Mouse (Mus musculus) midbrain, postnatal 0 days (tissue): ENCODE results near the gene Xpnpep1. TPM values are rescaled to one million over a fixed set of nuclear protein-coding genes. Genes with fewer than 3 reads are reported as not detected.

Experiments
- ATAC-seq: fragments of 200-750 bp; cut with Nextera tagmentation; 2 replicates; pipeline ENCODE4 v1.8.0; 2017; ENCODE audit warnings: moderate number of reproducible peaks, mild to moderate bottlenecking, moderate TSS enrichment, moderate library complexity; ENCODE audit not compliant: low FRiP score
- DNase-seq: peaks from one replicate; pipeline ENCODE4 v3.0.0-alpha.2; 2015; ENCODE audit warnings: low spot score
- H3K27ac ChIP-seq: fragments of 300-500 bp; sonication (generic); 2 replicates; pipeline ENCODE4 v1.5.1; 2014; ENCODE audit warnings: low read depth, mild to moderate bottlenecking, low read length, mixed read lengths
- H3K27me3 ChIP-seq: fragments of 300-500 bp; sonication (generic); 2 replicates; pipeline ENCODE4 v1.6.1; 2014; ENCODE audit warnings: low read length, control low read depth, mixed read lengths; ENCODE audit not compliant: insufficient read depth
- H3K36me3 ChIP-seq: fragments of 300-500 bp; sonication (generic); 2 replicates; pipeline ENCODE4 v1.6.1; 2014; ENCODE audit warnings: low read length, control low read depth, mixed read lengths; ENCODE audit not compliant: insufficient read depth
- H3K4me1 ChIP-seq: fragments of 300-500 bp; sonication (generic); 2 replicates; pipeline ENCODE4 v1.6.1; 2014; ENCODE audit warnings: mild to moderate bottlenecking, control low read depth, antibody characterized with exemption, low read length, mixed read lengths; ENCODE audit not compliant: insufficient read depth
- H3K4me2 ChIP-seq: fragments of 300-500 bp; sonication (generic); 2 replicates; pipeline ENCODE4 v1.6.1; 2014; ENCODE audit warnings: low read depth, mild to moderate bottlenecking, low read length, mixed read lengths; ENCODE audit not compliant: poor library complexity, severe bottlenecking
- H3K4me3 ChIP-seq: fragments of 300-500 bp; sonication (generic); 2 replicates; pipeline ENCODE4 v1.5.1; 2014; ENCODE audit warnings: low read depth, mild to moderate bottlenecking, low read length, moderate library complexity
- H3K9ac ChIP-seq: fragments of 300-500 bp; sonication (generic); replicated peaks from 2 replicates; pipeline ENCODE4 v1.6.1; 2014; ENCODE audit warnings: mild to moderate bottlenecking, low read length, moderate library complexity, mixed read lengths; ENCODE audit not compliant: poor library complexity, severe bottlenecking
- H3K9me3 ChIP-seq: fragments of 300-500 bp; sonication (generic); 2 replicates; pipeline ENCODE4 v1.6.1; 2016; ENCODE audit warnings: low read length, control low read depth
- CTCF ChIP-seq: IDR thresholded peaks from 2 replicates; pipeline ENCODE4 v1.5.1; 2016; ENCODE audit warnings: antibody characterized with exemption, mild to moderate bottlenecking
- WGBS: fragments of 180-500 bp; shearing (Covaris S2); extraction: QIAGEN DNeasy Blood & Tissue Kit; methylation state at CpG from one replicate; pipeline ENCODE4 v1.1.7; 2014; 5-methylcytosine and 5-hydroxymethylcytosine counted together
- polyA plus RNA-seq: library from polyadenylated mRNA; unstranded; fragments of >200 nt; fragmentation: Nextera tagmentation; extraction: Ambion mirVana; gene quantifications from 2 replicates; pipeline ENCODE4 v1.2.1, GENCODE M21; 2015
- total RNA-seq: library from RNA; depleted of rRNA; stranded (reverse); fragments of >200 nt; gene quantifications from 2 replicates; pipeline ENCODE4 v1.2.3, GENCODE M21; 2014

The Xpnpep1 gene
- total and polyA plus RNA-seq, 2 experiments from 2014 or later, result 91.0 to 110 TPM

DNA sequence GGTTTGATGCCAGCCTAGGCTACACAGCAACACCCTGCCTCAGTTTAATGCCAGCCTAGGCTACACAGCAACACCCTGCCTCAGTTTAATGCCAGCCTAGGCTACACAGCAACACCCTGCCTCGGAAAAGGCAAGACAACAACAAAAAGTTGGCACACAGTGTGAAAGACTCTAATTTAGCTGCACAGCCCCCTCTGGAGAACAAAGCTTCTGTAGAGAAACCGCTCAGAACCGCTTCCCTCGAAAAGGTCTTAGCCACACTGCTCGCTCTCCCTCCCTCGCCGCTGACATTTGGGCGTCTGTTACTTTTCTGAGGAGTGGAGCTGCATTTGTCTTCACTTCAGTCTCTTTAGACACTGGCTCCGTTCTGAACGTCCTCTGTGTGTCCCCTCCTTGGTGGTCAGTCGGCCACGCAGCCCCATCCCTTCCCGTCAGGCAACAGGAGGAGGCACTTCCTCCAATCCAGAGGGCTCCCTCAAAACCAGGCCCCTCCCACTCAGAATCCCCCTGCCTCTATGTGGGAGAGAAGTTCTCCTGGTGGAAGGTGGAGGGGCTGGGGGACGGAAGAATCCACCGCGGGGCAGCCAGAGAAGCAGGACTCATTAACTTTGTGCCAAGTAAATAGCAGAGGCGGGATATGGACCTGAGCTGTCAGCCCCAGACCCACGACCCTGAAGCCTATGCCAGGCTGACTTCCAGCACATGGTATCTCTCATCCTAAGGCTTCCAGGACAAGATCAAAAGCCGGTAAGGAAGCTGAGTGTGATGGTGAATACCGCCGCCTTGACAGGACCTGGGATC is 24.9 kb downstream of the Xpnpep1 start:
- Histone ChIP-seq H3K27me3 (no peaks in the 10 kb centered on the region), H3K4me2 (peak overlapping the region; percentile 22; the same call in 1 of the 2 replicates), H3K36me3 (peaks cover 21% of the 10 kb centered on the region), H3K4me1 (no peaks in the 10 kb centered on the region), H3K4me3 (no peak overlapping the region), H3K9ac (no peak overlapping the region), H3K9me3 (no peaks in the 10 kb centered on the region), H3K27ac (peak overlapping the region; percentile 12; the same call in 1 of the 2 replicates)
- peak; percentile 49; the same call in 1 of the 2 replicates for ATAC-seq
- 51% methylated on average over 21 of the region's 21 CpGs for WGBS
- TF ChIP-seq CTCF, result no peak
- peak; percentile 57 for DNase-seq

DNA sequence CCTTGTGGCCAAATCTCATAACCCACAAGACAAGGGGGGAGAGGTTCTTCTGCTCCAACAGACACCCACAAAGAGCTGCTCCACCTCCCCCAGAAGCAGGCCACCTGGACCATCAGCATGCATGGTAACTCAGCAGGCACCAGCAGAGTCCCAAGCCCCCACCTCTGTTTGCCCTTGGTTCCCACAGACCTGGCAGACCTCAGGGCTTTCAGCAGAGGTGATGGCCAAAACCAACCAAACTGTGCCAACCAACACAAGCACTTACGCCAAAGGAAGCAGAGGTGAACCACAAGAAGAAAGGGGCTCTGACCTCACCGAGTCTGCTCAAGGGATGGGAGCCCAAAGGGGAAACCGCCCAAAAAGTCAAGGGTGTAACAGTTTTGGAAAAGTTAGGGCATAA is 26.3 kb downstream of the Xpnpep1 start:
- WGBS, result 88% methylated on average over 3 of the region's 3 CpGs
- Histone ChIP-seq H3K27me3 (no peaks in the 10 kb centered on the region), H3K27ac (no peak overlapping the region), H3K4me3 (no peak overlapping the region), H3K36me3 (peaks cover 21% of the 10 kb centered on the region), H3K9ac (no peak overlapping the region), H3K9me3 (no peaks in the 10 kb centered on the region), H3K4me1 (no peaks in the 10 kb centered on the region), H3K4me2 (no peak overlapping the region)
- DNase-seq, result no peak
- no peak for ATAC-seq
- no peak for TF ChIP-seq CTCF

DNA sequence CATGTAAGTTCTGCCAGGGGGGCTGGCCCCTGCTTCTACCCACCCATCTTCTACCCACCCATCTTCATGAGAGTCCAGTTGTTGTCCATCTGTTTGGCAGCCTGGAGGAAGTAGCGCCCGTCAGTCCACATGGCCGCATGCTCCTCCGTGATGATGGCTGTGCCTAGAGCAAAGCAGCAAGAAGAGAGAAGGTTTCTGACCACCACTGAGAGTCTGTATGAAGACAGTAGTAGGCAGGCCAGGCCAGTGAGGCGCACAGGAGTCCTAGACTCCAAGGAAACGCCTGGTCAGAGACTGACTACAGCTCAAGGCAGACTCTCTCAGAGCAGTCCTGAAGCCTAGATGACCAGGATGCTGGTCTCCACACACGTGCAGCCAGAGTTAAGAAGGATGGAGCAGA is 26.7 kb downstream of the Xpnpep1 start:
- no peak overlapping the region for H3K9ac ChIP-seq
- no peak for TF ChIP-seq CTCF
- WGBS, result 91% methylated on average over 7 of the region's 7 CpGs
- ATAC-seq (no peak), DNase-seq (no peak)
- H3K27ac ChIP-seq, result no peak overlapping the region
- no peak overlapping the region for H3K4me3 ChIP-seq
- H3K9me3 ChIP-seq, result no peaks in the 10 kb centered on the region
- no peaks in the 10 kb centered on the region for H3K27me3 ChIP-seq
- H3K4me2 ChIP-seq, result no peak overlapping the region
- H3K4me1 ChIP-seq, result no peaks in the 10 kb centered on the region
- peaks cover 21% of the 10 kb centered on the region for H3K36me3 ChIP-seq

DNA sequence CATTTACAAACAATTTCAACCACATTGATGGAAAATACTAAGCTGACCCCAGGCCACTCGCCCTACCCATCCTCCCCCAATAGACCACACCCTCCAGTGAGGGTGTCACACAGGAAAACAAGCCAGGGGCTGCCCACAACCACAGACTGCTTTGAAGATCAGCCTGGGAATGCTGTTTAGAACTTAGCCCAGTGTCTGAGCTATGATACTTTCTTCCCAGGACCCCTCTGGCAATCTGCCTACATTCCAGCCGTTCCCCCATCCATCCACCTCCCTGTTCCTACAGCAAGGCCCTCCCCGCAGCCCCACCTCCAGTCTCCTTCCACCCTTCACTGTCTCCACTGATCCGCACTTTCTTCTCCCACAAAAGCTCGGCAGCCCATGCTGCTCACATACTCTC is 29.1 kb downstream of the Xpnpep1 start:
- TF ChIP-seq CTCF, result no peak
- no peaks in the 10 kb centered on the region for H3K9me3 ChIP-seq
- DNase-seq, result no peak

GRCm38 (mm10) chr19:53008921-53009320 is 31.1 kb downstream of the Xpnpep1 start:
- no peak overlapping the region for H3K4me2 ChIP-seq
- no peaks in the 10 kb centered on the region for H3K27me3 ChIP-seq
- H3K27ac ChIP-seq, result no peak overlapping the region
- H3K4me1 ChIP-seq, result no peaks in the 10 kb centered on the region
- 91% methylated on average over 5 of the region's 5 CpGs for WGBS
- no peak for DNase-seq
- no peak for TF ChIP-seq CTCF
- H3K9me3 ChIP-seq, result no peaks in the 10 kb centered on the region
- no peak overlapping the region for H3K9ac ChIP-seq
- H3K36me3 ChIP-seq, result peaks cover 53% of the 10 kb centered on the region
- ATAC-seq, result no peak
- H3K4me3 ChIP-seq, result no peak overlapping the region

More for the DNA sequence above, 29.1 kb downstream of the Xpnpep1 start:
- Histone ChIP-seq H3K4me3 (no peak overlapping the region), H3K4me2 (no peak overlapping the region), H3K27me3 (no peaks in the 10 kb centered on the region), H3K27ac (no peak overlapping the region), H3K9ac (no peak overlapping the region), H3K36me3 (peaks cover 33% of the 10 kb centered on the region), H3K4me1 (no peaks in the 10 kb centered on the region)
- 80% methylated on average over 5 of the region's 5 CpGs for WGBS
- no peak for ATAC-seq

DNA sequence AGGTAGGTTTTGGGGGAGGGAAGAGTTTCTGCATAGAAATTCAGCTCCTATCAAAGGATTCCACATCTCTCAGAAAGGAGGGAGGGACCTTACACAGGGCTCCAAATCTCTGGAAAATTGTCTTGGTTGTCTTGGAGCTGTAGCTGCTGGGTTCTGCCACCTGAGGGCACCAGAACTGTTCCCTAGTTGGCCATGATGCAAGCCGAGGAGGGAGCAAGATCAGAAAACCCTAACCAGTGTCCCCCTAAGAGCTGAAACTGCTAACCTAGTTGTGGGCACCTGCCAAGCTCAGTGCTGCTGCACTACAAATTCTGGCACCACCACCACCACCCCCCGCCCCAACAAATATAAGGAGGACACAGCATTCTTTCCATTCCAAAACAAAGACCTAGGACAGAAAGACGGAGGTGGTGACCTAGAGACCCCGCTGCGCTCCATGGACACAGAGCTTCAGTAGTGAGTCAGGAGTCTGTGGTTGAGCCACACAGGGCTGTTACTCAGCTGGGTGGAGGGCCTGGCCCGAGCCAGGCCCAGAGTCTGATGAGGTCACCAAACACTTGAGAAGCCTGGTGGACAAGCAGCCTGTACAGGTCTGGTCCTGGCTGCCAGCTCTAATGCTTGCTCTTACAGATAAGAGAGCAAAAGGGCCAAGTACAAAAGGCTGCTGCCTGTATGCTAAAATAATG is 31.9 kb downstream of the Xpnpep1 start:
- H3K4me3 ChIP-seq, result no peak overlapping the region
- ATAC-seq (peak; percentile 35; the same call in 1 of the 2 replicates), DNase-seq (peak; percentile 74)
- TF ChIP-seq CTCF, result peak; percentile 85
- no peak overlapping the region for H3K9ac ChIP-seq
- H3K27ac ChIP-seq, result no peak overlapping the region
- no peak overlapping the region for H3K4me2 ChIP-seq
- WGBS, result 60% methylated on average over 6 of the region's 6 CpGs
- no peaks in the 10 kb centered on the region for H3K4me1 ChIP-seq
- H3K9me3 ChIP-seq, result no peaks in the 10 kb centered on the region
- no peaks in the 10 kb centered on the region for H3K27me3 ChIP-seq
- peaks cover 48% of the 10 kb centered on the region for H3K36me3 ChIP-seq
